Mouse (Mus musculus): Measurements from ENCODE around the gene Ssh1.

- no peak for TF ChIP-seq CTCF (IDR thresholded peaks at IDR 0.05; ENCODE audit: low read depth)
- no peak for TF ChIP-seq EP300 (IDR thresholded peaks at IDR 0.05; ENCODE audit: low read depth)
Observed at GRCm38 (mm10) chr5:113924608-113925007, 69.1 kb downstream of the Ssh1 start.
